Mouse (Mus musculus) G1E (cell line): ENCODE results near the gene Lhx3. TPM values are rescaled to one million over a fixed set of nuclear protein-coding genes. Genes with fewer than 3 reads are reported as not detected.

Experiments
- ATAC-seq: 2 replicates; pipeline ENCODE4 v1.8.0; 2016; ENCODE audit warnings: mild to moderate bottlenecking; ENCODE audit not compliant: insufficient number of reproducible peaks, poor library complexity, low FRiP score, severe bottlenecking; ENCODE audit errors: extremely low read depth
- DNase-seq: peaks from one replicate; pipeline ENCODE4 v3.0.0; 2012; ENCODE audit warnings: low spot score
- H3K27me3 ChIP-seq: 2 replicates; pipeline ENCODE4 v1.6.1; 2012; ENCODE audit warnings: mild to moderate bottlenecking, low read length, inconsistent platforms; ENCODE audit not compliant: insufficient read depth
- H3K36me3 ChIP-seq: replicated peaks from 2 replicates; pipeline ENCODE3; 2012; ENCODE audit warnings: mild to moderate bottlenecking, inconsistent platforms
- H3K4me1 ChIP-seq: 2 replicates; pipeline ENCODE4 v1.6.1; 2012; ENCODE audit warnings: low read depth, low read length, inconsistent platforms, mixed read lengths; ENCODE audit not compliant: insufficient read depth
- H3K4me3 ChIP-seq: 2 replicates; pipeline ENCODE4 v1.5.1; 2012; ENCODE audit warnings: low read depth, mild to moderate bottlenecking, inconsistent platforms, low read length, moderate library complexity, mixed read lengths
- H3K9me3 ChIP-seq: replicated peaks from 2 replicates; pipeline ENCODE4 v1.6.1; 2012; ENCODE audit warnings: inconsistent platforms
- CTCF ChIP-seq: IDR thresholded peaks from 2 replicates; pipeline ENCODE4 v1.5.1; 2012; ENCODE audit warnings: low read depth, low read length, inconsistent platforms, mixed read lengths
- GATA1 ChIP-seq: IDR thresholded peaks from 2 replicates; pipeline ENCODE4 v1.6.1; 2012; ENCODE audit warnings: borderline replicate concordance, low read length, inconsistent platforms, mixed read lengths
- GATA2 ChIP-seq: IDR thresholded peaks from 2 replicates; pipeline ENCODE4 v1.6.1; 2012; ENCODE audit warnings: low read depth, low read length, inconsistent platforms, borderline replicate concordance
- POLR2AphosphoS5 ChIP-seq: IDR thresholded peaks from 2 replicates; pipeline ENCODE4 v1.6.1; 2012; ENCODE audit warnings: low read depth, low read length, inconsistent platforms; ENCODE audit not compliant: insufficient replicate concordance
- TAL1 ChIP-seq: conservative IDR thresholded peaks from 2 replicates; pipeline ENCODE4 v1.6.1; 2012; ENCODE audit warnings: low read depth, low read length, inconsistent platforms, mixed read lengths
- polyA plus RNA-seq: library from polyadenylated mRNA; stranded (reverse); fragments of >175 nt; gene quantifications from 2 replicates; pipeline ENCODE4 v1.2.3, GENCODE M21; 2012
- total RNA-seq, 2 experiments: library from RNA; stranded (forward) in 1 of 2; stranded (reverse) in 1 of 2; fragments of 200-1000 nt in 1 of 2; fragments of >200 nt in 1 of 2; fragmentation: Nextera tagmentation in 1 of 2; gene quantifications; 2 replicates each; pipeline ENCODE4 v1.2.3; 2014 to 2017

Lhx3 gene
- total and polyA plus RNA-seq, 3 experiments, result not detected

DNA sequence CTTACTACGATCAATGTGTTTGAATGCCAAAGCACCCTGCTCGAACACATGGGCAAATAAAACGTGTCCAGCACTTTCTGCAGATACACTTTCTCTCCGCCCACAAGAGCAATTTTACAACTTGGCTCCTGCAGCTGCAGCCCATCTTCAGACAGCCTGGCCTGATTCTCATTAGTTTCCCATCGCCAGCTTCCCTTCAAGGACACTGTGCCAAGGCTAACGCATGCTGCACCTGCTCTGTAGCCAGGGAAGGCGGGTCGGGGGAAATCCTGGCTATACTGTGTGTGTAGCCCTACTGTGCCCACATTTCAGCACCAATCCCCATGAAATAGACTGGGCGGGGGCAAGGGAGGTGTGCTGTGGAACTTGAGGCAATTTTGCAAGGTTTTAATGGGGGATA lies 32.2 kb upstream of the Lhx3 start:
- Histone ChIP-seq H3K9me3 (no peaks in the 10 kb centered on the region), H3K27me3 (peaks cover 33% of the 10 kb centered on the region), H3K36me3 (peaks cover 1% of the 10 kb centered on the region), H3K4me3 (no peak overlapping the region), H3K4me1 (peaks cover 22% of the 10 kb centered on the region)
- TF ChIP-seq CTCF (no peak), GATA2 (no peak), POLR2AphosphoS5 (no peak), GATA1 (no peak), TAL1 (no peak)
- ATAC-seq, result no peak
- DNase-seq, result no peak

DNA sequence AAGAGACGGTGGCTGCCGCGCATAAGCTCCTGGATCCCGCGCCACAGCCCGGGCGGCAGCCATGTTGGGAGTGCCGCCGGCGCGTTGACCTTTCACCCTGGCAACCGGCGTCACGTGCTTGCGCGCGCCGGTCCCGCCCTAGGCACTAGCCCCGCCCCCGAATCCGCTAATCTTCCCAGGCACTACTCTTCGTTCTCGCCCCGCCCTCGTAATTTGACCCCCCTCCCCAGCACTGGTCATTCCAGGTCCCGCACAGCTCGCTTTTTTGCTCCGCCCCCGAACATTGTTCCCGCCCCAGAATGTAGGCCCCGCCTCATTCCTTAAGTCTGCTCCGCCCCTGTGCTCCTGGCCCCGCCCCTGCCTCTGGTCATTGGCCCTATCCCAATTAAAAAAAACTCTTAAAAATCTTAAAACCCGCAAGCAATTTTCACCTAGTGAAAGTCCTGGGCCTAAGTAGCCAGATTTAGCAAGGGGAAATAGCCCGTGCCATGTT lies 29.2 kb upstream of the Lhx3 start, which contains the start of gene Qsox2:
Gene Qsox2 (minus strand): TSS at position 236 of the 493 bp plus-strand sequence.
- TF ChIP-seq POLR2AphosphoS5, result no peak
- TF ChIP-seq TAL1, result no peak
- no peak for TF ChIP-seq GATA2
- TF ChIP-seq CTCF, result no peak
- no peak for TF ChIP-seq GATA1
- Histone ChIP-seq H3K36me3 (peaks cover 23% of the 10 kb centered on the region), H3K4me1 (peaks cover 47% of the 10 kb centered on the region), H3K27me3 (peaks cover 19% of the 10 kb centered on the region), H3K4me3 (peak within 1 kb of the TSS; percentile 99), H3K9me3 (no peaks in the 10 kb centered on the region)
- DNase-seq (peak; percentile 81), ATAC-seq (peak; percentile 68)

DNA sequence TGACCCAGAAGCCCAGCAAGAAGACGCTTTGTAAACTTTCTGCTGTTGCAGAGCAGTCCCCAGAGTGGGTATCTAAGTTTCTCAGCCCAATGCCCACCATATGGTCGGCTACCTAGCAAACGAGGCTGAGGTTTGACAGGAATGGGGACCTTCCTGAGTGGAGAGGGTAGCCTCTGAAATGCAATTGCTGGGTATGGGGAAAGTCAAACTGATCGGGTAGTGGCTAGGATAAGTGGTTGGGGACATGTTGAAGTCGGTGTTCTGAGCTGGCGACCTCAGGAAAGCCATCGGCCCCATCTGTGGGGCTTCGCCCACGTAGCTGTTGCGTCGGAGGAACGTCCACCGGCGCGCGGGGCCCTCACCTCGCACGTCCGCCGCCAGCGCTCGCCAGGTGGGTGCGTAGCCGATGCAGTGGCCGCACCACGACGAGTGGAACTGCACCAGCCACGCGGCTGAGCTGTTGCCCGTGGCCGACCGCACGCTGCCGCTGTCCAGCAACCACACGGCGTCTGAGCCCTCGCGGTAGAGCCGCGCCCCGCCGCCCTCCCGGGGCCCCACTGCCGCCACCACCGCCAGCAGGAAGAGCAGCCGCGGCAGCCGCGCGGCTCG lies 28.7 kb upstream of the Lhx3 start:
- Histone ChIP-seq H3K9me3 (no peaks in the 10 kb centered on the region), H3K4me1 (peaks cover 53% of the 10 kb centered on the region), H3K27me3 (peaks cover 18% of the 10 kb centered on the region), H3K4me3 (peak overlapping the region; percentile 99), H3K36me3 (peaks cover 29% of the 10 kb centered on the region)
- TF ChIP-seq GATA2 (no peak), CTCF (no peak), GATA1 (no peak), TAL1 (no peak), POLR2AphosphoS5 (no peak)
- ATAC-seq (no peak), DNase-seq (peak; percentile 29)

DNA sequence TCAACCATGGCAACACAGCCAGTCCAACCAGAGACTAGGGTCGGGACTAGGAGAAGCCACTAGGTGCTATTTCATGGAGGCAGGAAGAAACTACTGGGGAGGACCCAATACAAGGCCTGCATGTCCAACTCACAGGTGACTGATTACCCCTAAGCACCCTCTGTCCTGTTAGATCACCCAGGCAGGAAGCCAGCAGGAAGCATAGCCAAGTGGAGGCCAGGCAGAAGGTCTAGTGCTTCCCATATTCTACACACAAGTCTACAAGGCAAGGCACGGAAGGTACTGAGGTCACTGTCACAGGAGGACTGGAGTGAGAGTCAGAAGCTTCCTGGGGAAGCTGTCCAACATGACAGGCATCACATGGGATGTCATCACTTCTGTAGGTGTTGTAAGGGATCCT lies 26.7 kb upstream of the Lhx3 start:
- Histone ChIP-seq H3K4me1 (peaks cover 62% of the 10 kb centered on the region), H3K9me3 (no peaks in the 10 kb centered on the region), H3K27me3 (peaks cover 2% of the 10 kb centered on the region), H3K36me3 (peaks cover 48% of the 10 kb centered on the region), H3K4me3 (peak overlapping the region; percentile 50; the same call in 1 of the 2 replicates)
- no peak for TF ChIP-seq CTCF
- no peak for ATAC-seq
- peak; percentile 4 for DNase-seq

DNA sequence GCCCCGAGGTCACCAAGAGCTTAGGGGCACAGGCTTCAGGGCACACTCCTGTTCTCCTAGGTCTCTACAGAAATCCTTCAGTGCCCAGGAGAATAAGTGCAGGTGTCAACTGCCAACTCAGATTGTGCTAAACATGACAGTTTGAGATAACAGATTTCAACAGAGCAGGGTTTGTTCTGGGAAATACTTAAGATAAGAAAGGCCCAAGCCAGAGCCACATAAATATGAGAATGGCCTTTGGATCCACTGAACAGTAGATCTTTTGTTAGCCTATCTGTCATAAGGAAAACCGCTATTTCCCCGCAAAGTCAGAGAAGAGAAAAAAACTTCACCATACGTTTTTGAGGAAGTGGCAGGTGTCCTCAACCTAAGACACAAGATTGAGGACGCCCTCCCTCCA lies 26.2 kb upstream of the Lhx3 start:
- ATAC-seq, result no peak; the same call in 1 of the 2 replicates
- peaks cover 62% of the 10 kb centered on the region for H3K4me1 ChIP-seq
- peak; percentile 39 for DNase-seq
- H3K27me3 ChIP-seq, result no peaks in the 10 kb centered on the region
- TF ChIP-seq TAL1 (peak; percentile 60), CTCF (no peak)
- H3K36me3 ChIP-seq, result peaks cover 53% of the 10 kb centered on the region
- H3K9me3 ChIP-seq, result no peaks in the 10 kb centered on the region
- no peak overlapping the region for H3K4me3 ChIP-seq

DNA sequence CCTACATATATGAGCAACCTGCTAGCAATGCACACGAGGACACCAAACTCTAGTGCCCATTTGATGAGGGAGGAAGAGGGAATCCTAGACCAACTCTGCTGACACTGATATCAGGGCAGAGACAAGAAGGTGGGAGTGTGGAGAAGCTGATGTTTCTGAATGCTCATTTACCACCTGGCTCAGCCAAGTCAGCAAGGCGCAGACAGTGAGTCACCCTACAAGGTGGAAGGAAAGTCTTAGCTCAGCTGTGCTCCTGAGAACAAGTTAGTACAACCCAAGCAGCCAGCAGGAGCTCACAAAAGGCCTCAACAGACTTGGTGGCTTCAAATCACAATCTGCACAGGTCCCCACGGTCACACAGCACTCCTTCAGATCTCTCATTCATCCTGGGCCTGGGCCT lies 23.3 kb upstream of the Lhx3 start:
- peaks cover 53% of the 10 kb centered on the region for H3K4me1 ChIP-seq
- ATAC-seq (no peak), DNase-seq (no peak)
- no peak for TF ChIP-seq TAL1
- TF ChIP-seq CTCF, result no peak
- TF ChIP-seq GATA2, result no peak
- no peak for TF ChIP-seq POLR2AphosphoS5
- no peak for TF ChIP-seq GATA1
- no peaks in the 10 kb centered on the region for H3K9me3 ChIP-seq
- H3K4me3 ChIP-seq, result no peak overlapping the region
- no peaks in the 10 kb centered on the region for H3K27me3 ChIP-seq
- H3K36me3 ChIP-seq, result peaks cover 79% of the 10 kb centered on the region

DNA sequence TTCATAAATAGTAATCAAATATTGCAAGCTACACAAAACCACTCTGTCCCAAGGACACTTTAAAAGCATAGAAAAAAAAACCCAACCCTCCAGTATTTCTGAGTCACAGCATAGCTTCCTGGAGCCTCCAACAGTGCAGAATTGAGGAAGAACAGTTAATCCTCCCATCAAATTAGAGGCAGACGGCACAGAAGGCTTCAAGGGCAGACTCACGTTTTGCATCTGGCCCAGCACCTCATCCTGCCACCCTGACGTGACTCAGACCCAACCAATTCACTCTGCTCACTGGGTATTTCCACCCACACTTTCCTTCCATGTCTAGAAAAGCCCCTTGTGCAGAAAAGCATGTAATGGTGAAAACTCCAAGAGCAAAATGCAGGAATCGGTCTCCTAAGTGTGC lies 22.2 kb upstream of the Lhx3 start:
- DNase-seq (no peak), ATAC-seq (no peak)
- no peak for TF ChIP-seq GATA1
- no peak for TF ChIP-seq POLR2AphosphoS5
- TF ChIP-seq TAL1, result no peak
- no peak for TF ChIP-seq GATA2
- TF ChIP-seq CTCF, result no peak
- Histone ChIP-seq H3K9me3 (no peaks in the 10 kb centered on the region), H3K36me3 (peaks cover 88% of the 10 kb centered on the region), H3K4me3 (no peak overlapping the region), H3K4me1 (peaks cover 42% of the 10 kb centered on the region), H3K27me3 (no peaks in the 10 kb centered on the region)
